Mouse (Mus musculus): ENCODE results near the gene Klrb1. TPM values are rescaled to one million over a fixed set of nuclear protein-coding genes. Genes with fewer than 3 reads are reported as not detected.

Klrb1 gene
- not detected in 2 replicates for total RNA-seq (2023)

DNA sequence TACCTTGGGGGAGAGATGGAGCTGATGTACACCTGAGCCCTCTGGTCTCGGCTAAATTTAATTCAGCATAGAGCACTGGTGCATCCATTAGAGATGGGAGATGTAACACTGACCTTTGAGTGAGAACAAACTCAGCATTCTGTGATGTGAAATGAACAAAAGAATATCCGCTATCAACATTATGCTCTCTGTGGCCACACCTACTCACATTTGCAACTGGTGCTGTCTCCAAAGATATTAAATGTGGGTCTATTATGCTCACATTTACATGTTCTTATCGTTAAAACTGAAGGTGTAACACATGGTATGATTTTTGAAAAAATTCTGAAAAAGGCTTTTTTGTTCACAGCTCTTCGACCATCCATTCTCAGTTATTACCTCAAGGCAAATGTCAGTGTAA lies at the start of gene Klrb1:
Gene Klrb1, minus strand, starts transcription at position 101 of the 400 bp plus-strand sequence.

GRCm38 (mm10) chr6:128662206-128662605 lies 60.7 kb downstream of the Klrb1 start, which contains the start of gene Clec2h:
Clec2h (plus strand) TSS chr6:128662385.

Other genes starting within 250 kb of the Klrb1 start
- gene Pzp, start 196.3 kb downstream of the Klrb1 start, total RNA-seq (2023): not detected in 2 replicates
- not detected in 2 replicates for gene A2ml1, start 141.5 kb downstream of the Klrb1 start, total RNA-seq (2023)
- gene Klrb1a, start 99.5 kb downstream of the Klrb1 start, total RNA-seq (2023): not detected in 2 replicates
- not detected in 2 replicates for gene Clec2h, start 60.7 kb downstream of the Klrb1 start, total RNA-seq (2023)
- gene Klrb1c, start 66.2 kb upstream of the Klrb1 start, total RNA-seq (2023): 0.16 TPM in 1 of 2 replicates, not detected in the other
- gene Gm44511, start 103.3 kb upstream of the Klrb1 start, total RNA-seq (2023): not detected in 2 replicates
- gene Klrb1b, start 103.3 kb upstream of the Klrb1 start, total RNA-seq (2023): not detected in 2 replicates
- 6.1 and 6.5 TPM in 2 replicates for gene Clec2i, start 164.5 kb upstream of the Klrb1 start, total RNA-seq (2023)
- gene BC035044, start 168.1 kb upstream of the Klrb1 start, total RNA-seq (2023): 20.0 and 27.4 TPM in 2 replicates
- 1.4 and 2.7 TPM in 2 replicates for gene Clec2g, start 211.3 kb upstream of the Klrb1 start, total RNA-seq (2023)